Comparison of ENCODE assay signal across 11 mouse cellular contexts in the genomic region with DNA sequence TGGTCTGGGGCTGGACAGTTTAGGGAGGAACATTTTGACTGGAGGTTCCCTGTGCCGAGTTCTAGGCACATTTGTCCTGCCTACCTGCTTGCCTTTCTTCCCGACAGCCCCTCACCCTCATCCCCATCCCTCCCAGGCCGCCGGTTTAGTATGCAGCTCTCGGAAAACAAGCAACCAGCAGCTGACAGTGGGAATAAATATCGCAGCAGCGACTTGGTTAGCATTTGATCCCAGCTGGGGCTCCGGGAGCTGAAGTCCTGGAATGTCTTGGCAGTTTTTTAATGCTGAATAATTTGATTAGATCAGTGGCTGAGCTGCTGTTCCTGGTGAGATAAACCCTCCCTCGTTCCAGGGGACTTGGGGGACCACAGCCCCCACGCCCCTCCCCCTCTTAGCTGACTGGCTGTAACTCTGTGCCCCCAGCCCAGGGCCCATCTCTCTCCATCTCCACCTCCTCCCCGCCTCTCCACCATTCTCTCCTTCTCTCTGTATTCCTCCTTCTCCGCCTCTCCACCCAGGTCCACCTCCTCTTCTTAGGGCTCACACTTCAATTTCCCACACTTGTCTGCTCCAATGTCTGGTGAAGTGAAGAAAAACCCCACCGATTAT. TPM values are rescaled to one million over a fixed set of nuclear protein-coding genes. Genes with fewer than 3 reads are reported as not detected.
DNase-seq lines count a peak whose midpoint lies in the region; ATAC-seq and TF ChIP-seq lines count a peak whose summit lies in the region.
"Had no signal": no experiment of that assay in that cellular context is flagged by ENCODE, and none has a peak within 500 bp of the region (broad histone marks: within the 10 kb centered on the region; RNA-seq: fewer than 3 reads in every experiment).

No protein-coding gene starts in this region.

- H3K27ac ChIP-seq in heart, embryonic 11.5 days (ENCODE audit: low read depth, low read length) = no peak overlapping the region
- no peak overlapping the region for H3K27ac ChIP-seq in ES-E14 (ENCODE audit: insufficient read depth, low read depth, low read length, poor library complexity, severe bottlenecking)
- peak overlapping the region; percentile 96 for H3K27ac ChIP-seq in forebrain, embryonic 16.5 days (ENCODE audit: low read length)
- H3K27ac ChIP-seq in midbrain, embryonic 10.5 days (replicated peaks) = peak overlapping the region; percentile 18; the same call in 1 of the 2 replicates

- in situ Hi-C loops in ES-E14 (cut with MboI; ENCODE audit: low sequenced_read_pairs in 2 of 2, unreplicated experiment in 2 of 2) = no loop called here

- 0 out of 2 replicates have a peak, but pooled peaks have one; percentile 52 for ATAC-seq in heart, embryonic 11.5 days (replicated peaks; ENCODE audit: insufficient number of reproducible peaks, low FRiP score, low TSS enrichment)
- peak; percentile 58 for ATAC-seq in forebrain, embryonic 16.5 days

- peaks cover 26% of the 10 kb centered on the region for H3K27me3 ChIP-seq in heart, embryonic 11.5 days (ENCODE audit: control insufficient read depth, insufficient read depth, low read length)
- H3K27me3 ChIP-seq in forebrain, embryonic 16.5 days (replicated peaks; ENCODE audit: control insufficient read depth, insufficient read depth, low read length) = no peaks in the 10 kb centered on the region
- H3K27me3 ChIP-seq in midbrain, embryonic 10.5 days (ENCODE audit: low read depth, poor library complexity, severe bottlenecking) = peaks cover 93% of the 10 kb centered on the region

- H3K4me3 ChIP-seq in heart, embryonic 11.5 days (ENCODE audit: low read depth, low read length) = no peak overlapping the region
- no peak overlapping the region for H3K4me3 ChIP-seq in ES-E14 (ENCODE audit: insufficient read depth in 1 of 2, low read depth in 1 of 2, low read length in 2 of 2, poor library complexity in 1 of 2, severe bottlenecking in 1 of 2)
- peak overlapping the region; percentile 13; the same call in 1 of the 2 replicates for H3K4me3 ChIP-seq in forebrain, embryonic 16.5 days (replicated peaks; ENCODE audit: low read length)
- no peak overlapping the region for H3K4me3 ChIP-seq in midbrain, embryonic 10.5 days

- DNase-seq in heart, postnatal 25 days (ENCODE audit: low spot score) = no peak
- no peak for DNase-seq in ES-E14 (ENCODE audit: low read depth, low spot score)
- no peak for DNase-seq in midbrain, embryonic 10.5 days (ENCODE audit: low spot score)
- no peak for DNase-seq in layer of hippocampus, postnatal 14 days (ENCODE audit: low spot score in 2 of 2)
- no peak for DNase-seq in left cerebral cortex, postnatal 10 days (ENCODE audit: extremely low spot score in 1 of 2, low spot score in 2 of 2)
- DNase-seq in cerebellum, postnatal 14 days = no peak
- DNase-seq: cerebellum, adult 9-10 months had no signal

- WGBS in heart, embryonic 11.5 days (ENCODE audit: insufficient replicate concordance) = 15% methylated on average over 13 of the region's 13 CpGs
- WGBS in forebrain, embryonic 16.5 days = 7% methylated on average over 13 of the region's 13 CpGs
- 14% methylated on average over 13 of the region's 13 CpGs for WGBS in midbrain, embryonic 10.5 days

- H3K4me1 ChIP-seq in heart, embryonic 11.5 days (ENCODE audit: control insufficient read depth, insufficient read depth, low read length) = peaks cover 9% of the 10 kb centered on the region; the same call in 1 of the 2 replicates
- H3K4me1 ChIP-seq in ES-E14 (ENCODE audit: control insufficient read depth in 2 of 2, insufficient read depth in 2 of 2, low read length in 2 of 2, poor library complexity in 1 of 2) = peaks cover 2 to 13% of the 10 kb centered on the region in 2 experiments; a peak in 2 of 4 replicates
- peaks cover 36% of the 10 kb centered on the region for H3K4me1 ChIP-seq in forebrain, embryonic 16.5 days (replicated peaks; ENCODE audit: control insufficient read depth, insufficient read depth, low read length)
- H3K4me1 ChIP-seq in midbrain, embryonic 10.5 days = peaks cover 38% of the 10 kb centered on the region

- H3K4me2 ChIP-seq in heart, embryonic 11.5 days = no peak overlapping the region
- H3K4me2 ChIP-seq in forebrain, embryonic 16.5 days (ENCODE audit: low read length) = peak overlapping the region; percentile 39

- H3K9ac ChIP-seq in heart, embryonic 11.5 days (ENCODE audit: low read depth, low read length) = no peak overlapping the region
- 0 out of 2 replicates have a peak overlapping the region, but pooled peaks have one; percentile 21 for H3K9ac ChIP-seq in ES-E14 (ENCODE audit: insufficient read depth, low read depth, low read length, poor library complexity, severe bottlenecking)
- peak overlapping the region; percentile 49 for H3K9ac ChIP-seq in forebrain, embryonic 16.5 days (replicated peaks; ENCODE audit: low read depth, low read length)

- H3K9me3 ChIP-seq in heart, embryonic 11.5 days (replicated peaks; ENCODE audit: control insufficient read depth, low read length) = no peaks in the 10 kb centered on the region
- no peaks in the 10 kb centered on the region for H3K9me3 ChIP-seq in ES-E14 (ENCODE audit: control insufficient read depth, insufficient read depth, low read depth, low read length)
- no peaks in the 10 kb centered on the region for H3K9me3 ChIP-seq in forebrain, embryonic 16.5 days (ENCODE audit: control insufficient read depth, low read length)
- no peaks in the 10 kb centered on the region for H3K9me3 ChIP-seq in midbrain, embryonic 10.5 days (replicated peaks)

- intact Hi-C loops in heart, postnatal 25 days (cut with DNase I) = no loop called here
- intact Hi-C loops in left cerebral cortex, postnatal 10 days (cut with DNase I) = no loop called here

- H3K36me3 ChIP-seq in heart, embryonic 11.5 days (ENCODE audit: control insufficient read depth, insufficient read depth, low read length) = no peaks in the 10 kb centered on the region
- no peaks in the 10 kb centered on the region for H3K36me3 ChIP-seq in ES-E14 (ENCODE audit: control insufficient read depth, insufficient read depth, low read length, poor library complexity, severe bottlenecking)
- no peaks in the 10 kb centered on the region for H3K36me3 ChIP-seq in forebrain, embryonic 16.5 days (ENCODE audit: control insufficient read depth, insufficient read depth)
- peaks cover 28% of the 10 kb centered on the region for H3K36me3 ChIP-seq in midbrain, embryonic 10.5 days

TF ChIP-seq in ES-E14, 5 proteins besides CTCF, POLR2A, EP300 and RAD21:
- no peak for TF ChIP-seq HCFC1 (IDR thresholded peaks at IDR 0.05; ENCODE audit: borderline replicate concordance, insufficient read depth, low read length)
- TF ChIP-seq ZNF384 (IDR thresholded peaks at IDR 0.05; ENCODE audit: low read depth, low read length) = no peak
- no peak for TF ChIP-seq MAFK (IDR thresholded peaks at IDR 0.05; ENCODE audit: insufficient read depth, low read depth, low read length)
- no peak for TF ChIP-seq CHD2 (IDR thresholded peaks at IDR 0.05; ENCODE audit: low read depth, low read length)
- TF ChIP-seq ZC3H11A (IDR thresholded peaks at IDR 0.05; ENCODE audit: borderline replicate concordance, low read depth, low read length) = no peak

RNA-seq across cellular contexts. Expression of a gene that starts 8.7 kb away (rescaled TPM):
- polyA plus RNA-seq in heart, embryonic 11.5 days (2014; fragmentation: Nextera tagmentation; extraction: Ambion mirVana) = not detected in 2 replicates
- not detected for total RNA-seq in heart, postnatal 25 days (2021)
- total RNA-seq in ES-E14 (2012; rRNA removed) = not detected in 2 replicates
- polyA plus RNA-seq in forebrain, embryonic 16.5 days (2015; fragmentation: Nextera tagmentation; extraction: Ambion mirVana) = not detected in 2 replicates
- polyA plus RNA-seq in midbrain, embryonic 10.5 days (2016; fragmentation: Nextera tagmentation; extraction: Ambion mirVana) = not detected in 2 replicates
- total RNA-seq in layer of hippocampus, postnatal 14 days (2021) = not detected
- total RNA-seq in left cerebral cortex, postnatal 10 days (2021) = not detected
- total RNA-seq: gastrocnemius, adult 8-10 months had no signal
- polyA plus RNA-seq: C2C12 had no signal

Comparison
In these comparisons a context has a peak if more than half of its experiments do, and no peak if none do; other contexts are left out.
1. H3K27ac ChIP-seq: peak in forebrain, embryonic 16.5 days (single experiment) and midbrain, embryonic 10.5 days (single experiment); none in heart, embryonic 11.5 days (single experiment) and ES-E14 (single experiment).